Comparison of ENCODE assay signal across 8 mouse cellular contexts in the genomic region with DNA sequence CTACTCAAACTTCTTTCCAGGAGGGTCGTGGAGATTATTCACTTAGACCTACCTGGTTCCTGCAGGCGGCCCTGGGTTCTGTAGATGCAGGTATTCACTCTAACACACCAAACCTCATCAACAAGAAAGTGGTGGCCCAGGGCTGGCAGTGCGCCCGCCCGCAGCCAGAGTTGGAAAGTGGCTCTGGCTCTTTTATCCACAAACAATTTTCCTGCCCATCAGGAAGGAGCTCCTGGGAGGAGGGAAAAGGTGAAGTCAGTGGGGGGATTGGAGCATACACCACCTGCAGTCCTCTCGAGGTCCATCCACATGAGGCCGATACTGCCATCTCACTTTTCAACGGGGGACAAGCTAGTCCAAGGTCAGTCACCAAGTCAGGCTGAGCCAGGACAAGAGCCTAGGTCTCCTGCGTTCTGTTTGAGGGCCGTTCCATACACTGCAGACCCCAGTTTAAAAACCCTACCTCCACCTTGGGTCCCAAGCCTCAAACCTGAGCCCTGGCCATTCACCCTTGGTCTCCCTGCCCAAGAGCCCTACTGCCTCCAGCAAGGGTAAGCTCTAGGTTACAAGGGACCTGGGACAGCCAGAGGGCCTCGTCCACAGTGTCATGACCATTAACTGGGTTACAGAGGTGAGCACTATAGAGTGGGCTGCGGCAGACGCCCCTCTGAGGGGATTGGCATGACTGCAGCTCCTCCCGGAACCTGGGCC. TPM values are rescaled to one million over a fixed set of nuclear protein-coding genes. Genes with fewer than 3 reads are reported as not detected.
DNase-seq lines count a peak whose midpoint lies in the region; ATAC-seq lines count a peak whose summit lies in the region.

No protein-coding gene starts in this region.

- H3K27ac ChIP-seq in kidney, embryonic 14.5 days (ENCODE audit: low read depth, low read length) = 0 out of 2 replicates have a peak overlapping the region, but pooled peaks have one; percentile 67
- H3K27ac ChIP-seq in hindbrain, embryonic 11.5 days (ENCODE audit: low read depth, low read length) = no peak overlapping the region
- no peak overlapping the region for H3K27ac ChIP-seq in macrophage

- peak overlapping the region; percentile 97 for H3K4me2 ChIP-seq in kidney, embryonic 14.5 days (replicated peaks; ENCODE audit: low read depth, low read length)
- peak overlapping the region; percentile 80 for H3K4me2 ChIP-seq in hindbrain, embryonic 11.5 days (replicated peaks; ENCODE audit: low read depth, low read length)

- WGBS in kidney, embryonic 14.5 days = 40% methylated on average over 14 of the region's 14 CpGs
- 42% methylated on average over 14 of the region's 14 CpGs for WGBS in hindbrain, embryonic 11.5 days
- 58% methylated on average over 14 of the region's 14 CpGs for WGBS in macrophage (ENCODE audit: missing documents)

- H3K9me3 ChIP-seq in kidney, embryonic 14.5 days (ENCODE audit: control insufficient read depth, low read length) = no peaks in the 10 kb centered on the region
- H3K9me3 ChIP-seq in hindbrain, embryonic 11.5 days (ENCODE audit: control insufficient read depth, low read length) = no peaks in the 10 kb centered on the region

- ATAC-seq in kidney, embryonic 14.5 days (ENCODE audit: low FRiP score, low TSS enrichment) = no peak; the same call in 1 of the 2 replicates
- no peak; the same call in 1 of the 2 replicates for ATAC-seq in hindbrain, embryonic 11.5 days (ENCODE audit: low FRiP score)
- ATAC-seq in erythroid progenitor cell, adult 5-6 weeks (replicated peaks; ENCODE audit: low FRiP score, poor library complexity, severe bottlenecking) = no peak

- H3K36me3 ChIP-seq in kidney, embryonic 14.5 days (ENCODE audit: control insufficient read depth, insufficient read depth, low read length) = peaks cover 16% of the 10 kb centered on the region; the same call in 1 of the 2 replicates
- H3K36me3 ChIP-seq in hindbrain, embryonic 11.5 days (ENCODE audit: control insufficient read depth, insufficient read depth, low read length) = no peaks in the 10 kb centered on the region
- H3K36me3 ChIP-seq in macrophage (ENCODE audit: inconsistent target) = no peaks in the 10 kb centered on the region

- H3K4me1 ChIP-seq in kidney, embryonic 14.5 days (ENCODE audit: control insufficient read depth, insufficient read depth, low read length) = peaks cover 12% of the 10 kb centered on the region; the same call in 1 of the 2 replicates
- no peaks in the 10 kb centered on the region for H3K4me1 ChIP-seq in hindbrain, embryonic 11.5 days (replicated peaks; ENCODE audit: control insufficient read depth, insufficient read depth, low read length)

- H3K4me3 ChIP-seq in kidney, embryonic 14.5 days (ENCODE audit: low read length) = peak overlapping the region; percentile 82
- peak overlapping the region; percentile 66 for H3K4me3 ChIP-seq in hindbrain, embryonic 11.5 days (ENCODE audit: low read depth, low read length)
- H3K4me3 ChIP-seq in macrophage (ENCODE audit: inconsistent target) = peak overlapping the region; percentile 33

- no peak for DNase-seq in kidney, adult 18-20 months
- peak; percentile 69 for DNase-seq in cerebellum, adult 11-12 months
- DNase-seq in hindbrain, embryonic 11.5 days (ENCODE audit: low spot score) = no peak
- DNase-seq in MN1 (ENCODE audit: low spot score) = no peak
- DNase-seq in thymus, postnatal 25 days = no peak

- no peaks in the 10 kb centered on the region for H3K79me2 ChIP-seq in macrophage (ENCODE audit: inconsistent target)

- H3K9ac ChIP-seq in kidney, embryonic 14.5 days (ENCODE audit: low read depth, low read length) = peak overlapping the region; percentile 82
- peak overlapping the region; percentile 86 for H3K9ac ChIP-seq in hindbrain, embryonic 11.5 days (ENCODE audit: low read depth, low read length)

- no peaks in the 10 kb centered on the region for H3K27me3 ChIP-seq in kidney, embryonic 14.5 days (ENCODE audit: control insufficient read depth, insufficient read depth, low read length)
- no peaks in the 10 kb centered on the region for H3K27me3 ChIP-seq in hindbrain, embryonic 11.5 days (ENCODE audit: control insufficient read depth, insufficient read depth, low read length)

RNA-seq across cellular contexts. Expression of gene Ankrd9, which starts 0.8 kb away (rescaled TPM):
- polyA plus RNA-seq in kidney, embryonic 14.5 days (2014; fragmentation: Nextera tagmentation; extraction: Ambion mirVana) = 11.0 and 12.4 TPM in 2 replicates
- polyA plus RNA-seq in hindbrain, embryonic 11.5 days (2014; fragmentation: Nextera tagmentation; extraction: Ambion mirVana) = 9.6 and 12.1 TPM in 2 replicates
- total RNA-seq in macrophage (2018; cell fraction: chromatin; rRNA removed) = 1 to 10 TPM in 17 of 26 experiments, under 1 TPM in 9; 0.30 to 5.8 (median 1.7) TPM
- 1 to 10 TPM in 22 of 26 experiments, under 1 TPM in 4; 0.83 to 3.3 (median 1.9) TPM for total RNA-seq in macrophage (2018; cell fraction: cytosol; rRNA removed)
- total RNA-seq in macrophage (2018; cell fraction: nucleus; rRNA removed) = 1 to 10 TPM in 23 of 26 experiments, under 1 TPM in 3; 0.87 to 9.1 (median 1.8) TPM
- polyA plus RNA-seq in macrophage (2018) = 0.77 to 4.1 TPM (median 2.4 TPM) in 3 replicates
- total RNA-seq in erythroid progenitor cell, adult 5-6 weeks (2015; ENCODE audit: low replicate concordance) = 8.4 and 13.3 TPM in 2 replicates
- total RNA-seq in erythroid progenitor cell, adult 5-6 weeks (2017; ENCODE audit: low replicate concordance) = 18.3 and 20.3 TPM in 2 replicates
